Mouse (Mus musculus): ENCODE data around the gene Hmcn1.

Hmcn1 gene

DNA sequence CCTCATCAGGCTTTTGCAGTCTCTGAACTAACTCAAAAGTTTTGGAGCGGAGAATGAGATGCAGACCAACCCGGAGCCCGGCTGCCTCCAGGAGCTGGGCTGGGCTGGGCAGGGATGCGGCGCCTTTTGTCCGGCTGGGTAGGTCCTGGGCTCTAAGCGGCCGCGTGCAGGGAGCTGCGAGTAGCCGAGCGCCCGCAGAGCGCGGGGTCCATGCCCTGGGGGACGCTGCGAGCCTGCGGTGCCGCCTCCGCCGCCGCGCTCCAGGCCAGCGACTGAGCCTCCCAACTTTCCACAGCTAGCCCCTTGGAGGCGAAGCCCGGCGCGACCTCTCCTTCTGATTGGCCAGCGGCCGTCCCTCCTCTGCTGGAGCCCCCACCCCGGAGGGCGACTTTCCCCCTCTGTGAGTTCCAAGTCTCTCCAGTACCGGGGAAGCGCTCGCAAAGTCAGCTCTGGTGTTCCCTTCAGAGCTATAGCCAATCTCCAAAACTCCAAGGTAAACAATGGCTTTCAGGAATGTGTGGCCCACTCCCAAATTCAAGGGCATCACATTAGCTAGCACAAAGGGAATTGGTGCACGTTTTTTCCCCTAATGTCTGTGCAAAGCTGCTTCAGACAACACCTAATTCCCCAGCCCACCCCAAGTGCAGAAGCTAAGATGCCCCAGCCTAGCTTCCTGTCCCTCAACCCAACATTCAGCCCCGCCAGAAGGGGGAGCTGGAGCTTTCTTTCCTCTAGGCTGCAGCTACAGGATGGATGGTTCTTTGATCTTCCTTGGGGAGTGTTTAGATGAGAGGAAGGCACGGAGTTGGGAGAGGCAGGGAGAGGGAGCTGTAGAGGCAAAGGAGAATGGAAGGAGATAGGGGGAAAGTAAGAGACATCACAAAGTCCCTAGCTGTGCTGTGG lies at the start of gene Hmcn1:
TSS of gene Hmcn1 (minus strand) at position 274 of the 903 bp plus-strand sequence.
- no peak for DNase-seq

DNA sequence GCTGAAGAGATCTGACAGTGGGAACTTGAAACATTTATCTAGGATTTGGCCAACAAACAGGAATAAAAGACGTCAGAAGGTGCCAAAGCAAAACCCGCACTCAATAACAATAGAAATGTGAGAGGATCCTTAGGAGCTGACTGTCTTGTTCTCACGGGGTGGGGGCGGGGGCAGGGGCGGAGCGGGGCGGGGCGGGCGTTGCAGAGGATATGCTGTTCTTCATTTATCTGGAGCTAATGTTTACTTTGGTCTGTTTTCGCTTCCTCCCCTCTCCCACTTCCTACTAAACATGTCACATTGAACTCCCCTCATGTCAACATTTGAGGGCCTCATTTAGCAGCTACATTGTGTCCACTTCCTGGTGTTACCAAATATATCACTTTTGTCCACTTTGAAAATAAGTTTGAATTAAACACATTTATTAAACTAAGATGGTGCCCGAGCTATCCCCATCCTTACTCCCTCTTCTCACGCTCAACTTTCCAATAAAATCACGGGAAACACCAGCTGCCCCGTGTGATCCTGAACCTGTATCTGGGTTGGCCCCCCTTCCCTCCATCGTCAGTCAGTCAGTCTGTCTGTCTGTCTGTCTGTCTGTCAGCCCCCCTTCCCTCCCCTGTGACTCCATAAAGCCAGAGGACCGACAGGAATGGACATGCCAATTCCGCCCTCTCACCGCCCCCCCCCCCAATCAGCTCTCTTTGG lies 47.9 kb upstream of the Hmcn1 start:
- DNase-seq: no peak

DNA sequence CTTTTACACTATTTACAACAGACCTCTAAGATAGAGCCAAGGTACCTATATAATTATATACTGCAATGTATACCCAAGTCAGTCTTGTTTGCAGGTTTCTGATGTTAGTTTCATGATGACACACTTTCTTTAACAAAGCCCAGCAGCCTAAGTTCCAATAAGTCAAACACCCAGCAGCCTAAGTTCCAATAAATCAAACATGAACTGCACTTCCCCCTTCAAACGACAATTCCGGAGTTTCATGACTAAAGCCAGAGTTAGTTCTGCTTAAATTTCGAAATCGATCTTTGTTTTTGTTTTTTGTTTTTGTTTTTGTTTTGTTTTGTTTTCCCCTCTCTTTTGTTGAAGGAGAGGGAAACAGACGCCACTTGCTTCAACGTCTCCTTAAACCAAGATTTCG lies 47.1 kb upstream of the Hmcn1 start:
- no peak for DNase-seq

DNA sequence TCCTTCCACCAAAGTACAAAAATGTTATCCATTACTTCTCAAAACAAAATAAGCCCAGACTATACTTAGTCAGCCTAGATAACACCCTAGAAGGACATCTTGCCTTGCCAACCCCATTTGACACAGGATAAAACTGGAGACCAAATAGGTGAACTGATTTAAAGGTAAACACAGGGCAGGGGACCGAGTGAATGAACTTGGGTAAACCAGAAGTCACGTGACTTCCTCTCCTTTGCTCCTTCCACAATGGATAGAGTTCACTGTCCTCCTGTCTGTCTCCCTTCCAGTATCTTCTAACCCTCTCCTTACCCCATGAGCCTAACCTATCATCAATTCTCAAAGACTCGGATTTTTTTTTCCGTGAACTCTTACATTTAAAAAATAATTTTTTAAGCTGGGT lies 46.0 kb upstream of the Hmcn1 start:
- DNase-seq: no peak

DNA sequence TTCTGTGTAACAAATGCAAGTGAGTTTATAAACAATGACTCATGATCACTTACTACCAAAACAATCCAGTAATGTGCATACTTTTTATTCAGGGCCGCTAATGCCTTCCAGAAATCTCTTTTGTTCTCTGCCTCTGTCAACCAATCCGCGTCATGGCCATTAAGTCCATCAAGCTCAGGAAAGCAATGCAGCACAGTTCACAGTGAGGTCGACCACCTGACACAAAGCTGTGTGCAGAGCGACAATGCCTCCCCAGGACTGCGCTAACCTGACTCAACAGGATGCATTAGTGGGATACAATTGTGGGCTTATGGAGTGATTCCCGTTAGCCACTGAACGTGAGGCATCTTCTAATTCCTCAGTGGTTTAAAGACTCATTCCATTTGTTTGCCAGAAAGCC lies 45.3 kb upstream of the Hmcn1 start:
- DNase-seq: no peak

DNA sequence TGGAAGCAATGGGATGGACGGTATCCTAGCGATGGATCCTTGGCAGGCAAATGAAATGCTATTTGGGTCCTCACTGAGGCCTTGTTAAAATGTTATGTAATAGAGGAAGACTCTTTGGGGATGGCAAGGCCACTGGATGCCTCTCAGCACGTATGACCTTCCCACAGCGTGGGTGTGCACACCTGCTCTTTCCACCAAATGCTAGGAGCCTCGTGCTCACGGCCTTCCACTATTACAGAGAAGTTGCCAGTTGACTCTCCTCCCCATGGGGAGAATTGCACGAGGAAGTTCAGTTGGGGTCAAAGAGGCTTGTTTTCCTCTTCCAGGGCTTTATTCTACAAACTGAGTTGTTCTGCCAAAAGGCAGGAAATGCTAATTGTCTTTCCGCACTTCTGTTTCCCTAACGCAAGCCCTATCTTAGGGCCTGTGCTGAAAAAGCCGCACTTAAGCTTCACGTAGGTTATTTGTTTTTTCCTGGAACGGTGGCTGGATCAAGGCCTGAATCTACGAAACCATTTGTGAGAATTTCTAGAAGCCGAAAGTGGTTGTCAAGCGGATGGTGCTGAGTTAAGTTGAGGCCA lies 43.3 kb upstream of the Hmcn1 start:
- no peak for DNase-seq

DNA sequence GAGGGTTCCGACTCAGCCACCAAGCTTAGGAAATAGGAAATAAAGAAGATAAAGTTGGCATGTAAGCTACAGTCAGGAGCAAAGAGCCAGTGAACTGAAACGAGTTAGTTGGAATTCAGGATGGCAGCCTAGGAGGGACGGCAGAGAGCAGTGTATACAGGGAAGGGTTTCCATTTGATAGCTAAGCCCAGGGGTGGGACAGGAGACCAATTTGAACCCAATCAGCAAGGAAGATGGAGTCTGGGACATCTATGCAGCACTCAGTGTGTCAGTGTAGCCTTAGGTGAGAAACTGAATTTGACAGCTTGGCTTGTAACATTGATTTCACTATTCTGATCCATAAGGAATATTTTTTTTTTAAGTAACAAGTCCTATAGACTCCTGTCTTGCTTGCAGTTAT lies 42.5 kb upstream of the Hmcn1 start:
- no peak for DNase-seq

DNA sequence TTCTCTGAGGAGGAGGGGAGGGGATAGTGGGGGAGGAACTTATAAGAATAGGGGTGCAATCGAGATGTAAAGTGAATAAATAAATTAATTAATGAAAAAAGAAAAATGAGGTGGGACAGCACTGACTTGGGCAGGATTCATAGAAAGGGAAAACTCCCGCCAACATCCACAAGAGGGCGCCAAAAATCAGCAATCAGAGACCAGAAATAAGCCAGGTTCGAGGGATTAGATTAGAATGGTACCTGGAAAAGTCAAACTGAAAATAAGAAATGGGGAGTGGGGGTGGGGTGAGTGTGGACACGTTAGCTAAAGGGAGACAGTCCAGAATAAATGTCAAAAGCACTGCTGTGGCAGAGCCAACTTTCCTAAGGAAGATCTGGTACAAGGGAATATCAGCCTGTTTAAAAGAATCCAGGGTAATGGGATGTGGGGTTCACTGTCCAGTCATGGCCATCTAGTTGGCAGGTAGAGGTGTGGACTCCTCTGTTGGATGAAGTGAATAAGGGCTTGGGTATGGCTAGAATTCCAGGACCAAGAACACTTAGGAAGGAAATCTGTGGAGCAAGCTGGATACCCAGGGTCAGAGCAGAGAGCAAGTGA lies 41.9 kb upstream of the Hmcn1 start:
- DNase-seq: peak; percentile 8

DNA sequence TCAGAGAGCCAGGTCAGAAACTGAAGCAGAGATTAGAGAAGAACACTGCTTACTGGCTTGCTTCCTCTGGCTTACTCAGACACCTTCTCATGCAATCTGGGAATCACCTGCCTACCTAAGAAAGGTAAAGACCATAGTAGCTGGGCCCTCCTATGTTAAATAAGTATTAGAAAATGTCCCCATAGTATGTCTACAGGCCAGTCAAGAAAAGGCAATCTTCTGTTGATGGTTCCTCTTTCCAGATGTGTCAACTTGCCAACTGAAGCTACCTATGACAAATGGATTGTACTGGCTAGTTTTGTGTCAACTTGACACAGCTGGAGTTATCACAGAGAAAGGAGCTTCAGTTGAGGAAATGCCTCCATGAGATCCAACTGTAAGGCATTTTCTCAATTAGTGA lies 40.1 kb upstream of the Hmcn1 start:
- DNase-seq: no peak

DNA sequence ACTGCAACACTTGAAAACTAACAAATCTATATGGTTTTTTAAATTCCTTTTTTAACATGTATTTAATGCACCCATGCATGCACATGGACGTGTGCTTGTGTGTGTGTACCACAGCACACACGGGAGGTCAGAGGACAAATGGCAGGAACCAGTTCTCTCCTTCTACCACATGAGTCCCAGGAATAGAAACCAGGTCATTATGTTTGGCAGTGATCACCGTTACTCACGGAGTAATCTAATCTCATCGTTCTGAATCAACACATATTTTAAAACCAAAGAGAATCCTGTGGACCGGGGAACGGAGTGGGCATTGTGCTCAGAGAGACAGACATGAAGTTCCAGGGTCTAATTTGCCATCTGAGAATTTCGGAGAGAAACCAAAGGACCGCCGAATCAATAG lies 38.3 kb upstream of the Hmcn1 start:
- DNase-seq: no peak

DNA sequence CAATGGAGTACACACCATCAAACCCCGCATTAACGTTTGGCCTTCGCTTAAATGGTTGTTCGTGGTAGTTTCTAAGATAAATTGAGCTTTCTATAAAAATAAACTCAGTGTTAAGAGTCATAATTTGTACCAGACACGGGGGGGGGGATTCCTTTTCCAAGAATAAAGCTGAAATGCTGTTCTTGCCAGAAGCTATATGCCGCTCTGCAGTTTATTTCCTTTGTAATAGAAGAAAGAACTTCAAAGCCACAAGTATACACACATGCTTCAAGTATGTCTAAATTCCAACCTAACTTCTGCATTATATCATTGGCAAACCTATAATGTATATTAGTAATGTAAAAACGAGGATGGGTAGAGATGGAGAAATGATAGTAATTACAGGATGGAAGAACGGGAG lies 37.9 kb upstream of the Hmcn1 start:
- no peak for DNase-seq

DNA sequence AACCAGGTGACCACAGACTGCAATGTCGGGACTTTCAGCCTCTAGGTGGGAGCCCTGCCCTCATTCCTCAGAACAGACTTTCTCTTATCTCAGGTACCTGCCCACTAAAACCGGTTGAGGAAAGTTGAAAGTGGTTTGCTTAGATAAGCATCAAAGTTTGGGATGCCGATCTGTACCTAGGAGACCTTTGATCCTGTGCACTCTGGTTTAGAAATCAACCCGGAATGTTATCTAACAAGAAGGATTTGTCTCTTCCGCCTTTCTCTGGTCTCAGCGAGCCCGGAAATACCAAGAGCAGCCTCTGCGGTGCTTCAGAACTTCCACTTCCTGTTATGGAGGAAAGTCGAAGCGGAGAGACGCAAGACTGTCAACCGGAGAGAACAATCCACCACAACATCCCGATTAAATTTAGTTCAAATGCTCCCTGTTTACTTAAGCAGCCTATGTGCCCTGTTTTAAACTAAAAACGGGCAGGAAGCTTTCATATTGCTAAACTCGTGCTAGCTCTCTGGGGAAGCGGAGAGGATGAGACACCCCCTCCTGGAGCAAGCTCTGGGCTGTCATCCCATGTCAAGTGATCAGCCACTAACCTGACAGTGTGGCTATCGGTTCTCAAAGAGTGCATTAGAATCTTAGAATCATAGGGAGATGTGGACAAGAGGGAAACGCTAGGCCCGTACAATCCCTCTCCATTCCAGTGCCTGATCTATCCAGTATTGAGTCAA lies 32.0 kb upstream of the Hmcn1 start:
- no peak for DNase-seq

DNA sequence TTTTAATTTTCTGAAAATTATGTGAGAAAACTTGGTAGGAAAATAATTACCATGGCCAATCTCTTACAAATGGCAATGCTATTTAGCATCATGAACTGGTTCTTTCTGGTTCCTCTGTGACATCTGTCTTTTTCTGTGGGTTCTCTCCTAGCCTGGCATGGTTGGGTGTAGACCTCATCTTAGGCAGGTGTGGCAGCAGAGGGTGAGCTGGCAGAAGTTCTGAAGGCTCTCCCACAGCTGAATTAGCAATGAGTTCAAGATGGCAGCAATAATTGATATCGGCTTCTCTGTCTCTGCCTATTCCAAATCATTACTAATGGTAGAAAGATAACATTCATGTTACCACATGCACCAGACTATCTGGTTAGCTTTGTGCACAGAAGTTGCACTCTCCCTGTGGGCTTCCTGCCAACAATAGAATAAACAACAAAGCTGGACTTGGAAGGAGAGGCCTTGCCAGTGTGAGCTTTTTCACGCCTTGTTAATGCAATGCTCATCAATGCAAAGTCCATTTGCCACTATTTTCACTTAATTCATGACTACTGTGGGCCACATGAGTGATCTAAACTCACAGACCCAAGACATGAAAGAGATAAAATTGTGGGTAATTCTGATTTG lies 26.1 kb upstream of the Hmcn1 start:
- no peak for DNase-seq

DNA sequence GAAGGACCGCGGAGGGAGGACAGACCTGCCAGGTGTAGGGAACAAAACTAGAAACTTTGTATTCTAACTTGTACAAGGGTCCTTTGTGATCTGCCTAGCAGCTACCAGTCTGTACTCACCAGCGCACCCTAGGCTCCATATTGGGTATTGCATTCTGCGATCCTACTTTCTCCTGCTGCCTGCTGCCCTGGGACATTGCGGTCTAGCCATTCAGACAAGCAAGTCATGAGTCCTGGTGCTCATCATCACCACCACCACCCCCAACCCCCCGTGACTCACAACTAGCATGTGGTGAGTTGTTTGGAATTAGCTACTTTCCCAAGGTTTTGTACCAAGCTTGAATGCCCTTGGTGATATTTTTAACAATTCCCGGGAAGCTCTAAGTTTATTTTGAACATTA lies 17.8 kb upstream of the Hmcn1 start:
- DNase-seq: peak; percentile 9

DNA sequence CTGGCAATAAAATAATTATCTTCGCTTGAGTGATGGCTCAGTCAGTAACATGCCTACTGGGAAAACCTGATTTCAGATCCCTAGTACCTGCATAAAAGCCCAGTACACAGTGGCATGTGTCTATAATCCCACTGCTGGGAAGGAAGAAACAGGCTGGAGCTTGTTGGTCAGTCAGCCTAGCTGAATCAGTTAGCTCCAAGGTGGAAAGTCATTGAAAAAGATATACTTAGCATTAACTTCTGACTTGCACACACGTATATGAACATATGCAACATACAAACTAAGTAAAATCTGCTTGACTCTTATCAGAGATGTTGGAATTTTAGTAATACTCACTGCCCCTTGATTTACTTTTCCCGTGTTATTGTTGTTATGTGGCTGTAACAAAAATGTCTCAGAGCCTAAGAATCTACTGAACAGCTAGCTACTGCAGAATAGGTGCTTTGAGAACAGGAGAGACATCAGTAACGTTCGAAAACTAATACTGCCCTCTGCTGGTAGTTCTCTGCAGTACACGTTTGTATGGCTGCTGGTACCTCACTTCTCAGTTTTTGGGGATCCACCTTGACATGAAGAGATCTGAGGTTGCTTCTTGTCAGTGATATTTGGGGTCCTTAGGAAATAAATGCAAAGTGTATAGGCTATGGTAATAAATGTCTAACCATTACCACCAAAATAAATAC lies 16.0 kb upstream of the Hmcn1 start:
- DNase-seq: peak; percentile 49

DNA sequence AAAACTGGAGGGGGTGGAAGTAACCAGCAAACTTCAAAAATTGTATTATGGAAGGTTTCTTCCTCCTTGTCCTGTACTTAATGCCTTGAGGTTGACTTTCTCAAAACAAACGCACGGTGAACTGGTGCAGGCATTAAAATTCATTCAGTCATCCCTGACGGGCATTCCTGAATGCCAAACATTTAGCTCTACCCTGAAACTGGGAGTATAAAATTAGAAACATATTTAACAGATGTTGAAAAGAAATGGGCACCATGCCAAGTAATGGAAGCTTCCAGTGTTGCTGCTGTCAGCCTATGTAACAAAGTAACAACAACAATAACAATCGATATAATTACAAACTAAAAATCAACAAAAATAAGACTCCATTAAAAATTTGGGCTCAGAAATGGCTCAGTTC lies 14.5 kb upstream of the Hmcn1 start:
- DNase-seq: no peak

DNA sequence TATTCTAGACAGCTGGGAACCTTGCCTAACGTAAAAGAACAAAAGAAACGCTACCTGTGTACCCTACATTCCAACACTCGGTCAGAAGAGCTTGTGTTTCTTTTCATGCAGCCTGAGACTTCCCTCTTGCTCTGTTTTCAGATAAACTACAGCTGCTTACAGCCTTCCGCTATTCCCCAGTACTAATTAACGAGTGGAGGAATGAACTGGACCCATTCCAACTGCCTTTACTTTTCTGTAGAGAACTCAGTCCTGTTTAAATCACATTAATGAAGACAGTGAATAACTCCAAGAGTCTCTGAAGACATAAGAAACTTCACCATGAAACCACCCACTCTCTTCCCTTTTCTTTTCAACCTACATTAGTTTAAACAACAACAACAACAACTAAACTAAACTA lies 10.8 kb upstream of the Hmcn1 start:
- no peak for DNase-seq

DNA sequence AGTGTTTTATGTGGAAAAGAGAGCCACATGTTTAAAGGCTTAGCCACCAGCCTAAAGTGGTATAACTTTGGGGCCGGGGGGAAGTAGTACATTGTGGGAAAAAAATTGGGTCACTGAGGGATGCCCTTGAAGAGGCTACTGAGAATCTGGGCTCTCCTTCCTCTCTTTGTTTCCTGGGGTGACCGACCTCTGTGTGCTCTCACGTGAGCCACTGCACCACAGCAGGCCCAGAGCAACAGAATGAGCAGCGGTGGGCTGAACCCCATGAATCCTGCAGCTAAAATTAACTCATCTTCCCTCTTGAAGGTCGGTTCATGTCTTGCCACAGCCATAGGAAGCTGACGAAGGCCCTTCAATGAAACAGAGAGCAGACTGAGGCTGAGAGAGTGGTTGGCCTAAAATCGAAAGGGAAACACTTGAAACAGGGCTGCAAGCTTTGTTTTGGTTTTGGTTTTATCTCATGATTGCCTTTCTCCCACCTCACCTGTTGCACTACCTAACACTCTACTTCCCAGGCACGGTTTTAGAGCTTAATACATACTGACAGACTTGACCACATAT lies 8.7 kb upstream of the Hmcn1 start:
- no peak for DNase-seq

DNA sequence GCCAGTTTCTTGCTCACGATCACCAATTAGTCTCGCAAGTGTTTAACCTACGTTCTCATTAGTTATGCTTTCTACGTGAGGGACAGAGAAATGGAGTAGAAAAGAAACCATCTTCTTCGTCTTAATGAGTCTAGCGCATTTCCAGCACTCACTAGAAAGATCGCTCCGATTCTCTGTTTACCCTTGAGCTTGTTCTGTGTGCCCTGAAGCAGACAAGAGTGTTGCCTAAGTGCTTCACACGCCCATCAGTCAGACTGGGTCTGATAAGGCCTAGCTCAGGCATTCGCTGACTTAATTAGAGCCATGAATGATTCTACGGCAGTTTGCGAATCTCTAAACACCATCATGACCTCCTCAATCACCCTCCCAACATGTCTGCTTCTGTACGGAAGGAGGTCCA lies 7.5 kb upstream of the Hmcn1 start:
- no peak for DNase-seq

DNA sequence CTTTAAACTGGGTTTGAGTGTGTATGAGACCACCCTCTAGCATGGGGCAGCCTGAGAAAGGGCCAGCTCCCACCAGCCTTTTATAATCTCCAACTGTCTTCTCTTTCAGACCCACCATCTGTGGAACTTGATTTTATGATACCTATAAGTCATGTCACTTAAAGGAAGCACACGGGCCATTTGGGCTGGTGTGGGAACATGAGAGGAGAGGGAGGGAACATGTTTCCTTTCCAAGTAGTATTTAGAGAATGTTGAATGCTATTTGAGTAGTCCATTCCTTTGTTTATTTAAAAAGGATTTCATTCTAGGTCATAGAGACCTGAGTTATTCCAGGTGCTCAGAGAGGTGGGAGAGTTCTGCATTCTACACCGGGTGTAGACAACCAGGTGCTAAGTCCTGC lies 1.4 kb upstream of the Hmcn1 start:
- no peak for DNase-seq

DNA sequence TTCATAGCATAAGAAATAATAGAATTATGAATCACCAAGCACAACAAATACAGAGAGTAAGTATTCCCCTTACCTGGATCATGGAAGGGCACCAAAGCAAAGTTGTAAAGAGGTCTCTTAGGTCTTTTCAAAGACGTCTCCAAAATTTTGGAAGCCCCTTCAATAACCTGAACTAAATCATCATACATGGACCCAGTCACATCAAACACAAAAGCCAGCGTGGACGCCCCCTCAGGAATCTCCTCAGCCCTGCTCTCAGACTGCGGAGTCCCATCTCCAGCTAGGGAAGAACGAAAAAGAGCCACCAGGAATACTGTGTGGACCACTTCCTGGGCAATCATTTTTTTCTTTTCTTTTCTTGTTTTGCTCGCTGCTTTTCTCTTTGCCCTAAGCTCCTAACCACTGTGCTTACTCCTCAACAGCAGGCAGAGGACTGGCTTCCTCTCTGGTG lies 499 bp downstream of the Hmcn1 start:
- no peak for DNase-seq
